Mouse (Mus musculus): Measurements from ENCODE around the gene Unk. TPM values are rescaled to one million over a fixed set of nuclear protein-coding genes. Genes with fewer than 3 reads are reported as not detected.
A peak's percentile ranks its signal among the peaks of the same experiment; 100 is the strongest.
"Not testable (repeated sequence)": the region's sequence is repeated elsewhere in the genome, so short reads cannot be mapped to it uniquely, and the experiment has no call there.

Gene Unk
- polyA plus RNA-seq, 1 experiment from 2014 or later: 33.1 TPM

GRCm38 (mm10) chr11:116088188-116088587, 58.1 kb downstream of the Unk start:
- no peak overlapping the region for H3K9ac ChIP-seq
- no peaks in the 10 kb centered on the region for H3K27me3 ChIP-seq
- H3K27ac ChIP-seq (replicated peaks): no peak overlapping the region
- no peak for ATAC-seq (ENCODE audit: low read depth)
- H3K4me3 ChIP-seq: no peak overlapping the region
- 87% methylated on average over 8 of the region's 8 CpGs for WGBS
- no peaks in the 10 kb centered on the region for H3K9me3 ChIP-seq
- peaks cover 18% of the 10 kb centered on the region for H3K4me1 ChIP-seq (replicated peaks)
- peak overlapping the region; percentile 56; the same call in 1 of the 2 replicates for H3K4me2 ChIP-seq
- H3K36me3 ChIP-seq: peaks cover 13% of the 10 kb centered on the region

DNA sequence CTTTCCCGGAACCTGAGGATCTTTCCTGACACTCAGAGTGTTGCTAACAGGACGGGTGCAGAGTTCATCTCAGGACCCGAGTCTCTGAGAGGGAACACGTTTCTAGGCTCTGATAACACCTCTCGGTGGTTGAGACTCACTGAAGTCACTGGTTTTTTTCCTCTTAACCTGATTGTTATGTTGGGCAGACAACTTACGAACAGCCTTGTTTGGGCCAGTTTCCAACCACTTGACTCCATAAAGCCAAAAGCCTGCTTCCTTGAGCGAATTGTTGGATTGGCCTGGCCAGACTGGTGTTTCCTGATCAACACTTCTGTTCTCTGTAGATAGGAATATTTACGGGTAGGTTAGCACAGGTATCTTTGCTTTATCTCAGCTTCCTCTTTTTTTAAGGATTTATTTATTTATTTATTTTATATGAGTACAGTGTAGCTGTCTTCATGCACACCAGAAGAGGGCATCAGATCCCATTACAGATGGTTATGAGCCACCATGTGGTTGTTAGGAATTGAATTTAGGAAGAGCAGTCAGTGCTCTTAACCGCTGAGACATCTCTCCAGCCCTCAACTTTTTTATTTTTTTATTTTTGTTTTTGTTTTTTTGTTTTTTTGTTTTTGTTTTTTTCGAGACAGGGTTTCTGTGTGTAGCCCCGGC, 58.7 kb downstream of the Unk start:
- no peak for ATAC-seq (ENCODE audit: low read depth)
- WGBS: 89% methylated on average over 11 of the region's 11 CpGs

DNA sequence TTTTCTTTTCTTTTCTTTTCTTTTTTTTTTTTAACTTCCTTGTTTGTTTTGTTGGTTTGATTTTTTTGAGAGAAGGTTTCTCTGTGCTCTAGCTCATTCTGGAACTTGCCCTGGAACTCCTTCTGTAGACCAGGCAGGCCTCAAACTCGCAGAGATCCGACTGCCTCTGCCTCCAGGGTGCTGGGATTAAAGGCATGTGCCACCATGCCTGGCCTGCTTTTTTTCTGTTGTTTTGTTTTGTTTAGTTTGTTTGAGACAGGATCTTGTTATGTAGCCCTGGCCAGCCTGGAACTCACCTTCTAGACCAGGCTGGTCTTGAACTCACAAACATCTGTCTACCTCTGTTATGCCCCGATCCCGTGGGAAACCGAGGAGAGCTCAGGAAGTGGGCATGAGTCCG, 59.4 kb downstream of the Unk start:
- Histone ChIP-seq H3K4me3 (no peak overlapping the region), H3K9me3 (no peaks in the 10 kb centered on the region), H3K9ac (no peak overlapping the region), H3K4me1 (replicated peaks) (peaks cover 18% of the 10 kb centered on the region), H3K36me3 (no peaks in the 10 kb centered on the region), H3K4me2 (no peak overlapping the region), H3K27me3 (no peaks in the 10 kb centered on the region), H3K27ac (replicated peaks) (no peak overlapping the region)
- no peak for ATAC-seq (ENCODE audit: low read depth)
- WGBS: 87% methylated on average over 6 of the region's 6 CpGs

More for the DNA sequence above, 58.7 kb downstream of the Unk start:
- H3K36me3 ChIP-seq: peaks cover 7% of the 10 kb centered on the region; the same call in 1 of the 2 replicates
- no peak overlapping the region for H3K4me3 ChIP-seq
- H3K9ac ChIP-seq: no peak overlapping the region
- H3K4me2 ChIP-seq: no peak overlapping the region
- H3K27ac ChIP-seq (replicated peaks): no peak overlapping the region
- no peaks in the 10 kb centered on the region for H3K27me3 ChIP-seq
- no peaks in the 10 kb centered on the region for H3K9me3 ChIP-seq
- peaks cover 18% of the 10 kb centered on the region for H3K4me1 ChIP-seq (replicated peaks)

- Histone ChIP-seq H3K27ac (replicated peaks) (no peak overlapping the region), H3K9ac (no peak overlapping the region), H3K9me3 (0 out of 2 replicates have a peak, but pooled peaks cover 2% of the 10 kb centered on the region), H3K4me2 (no peak overlapping the region), H3K4me3 (no peak overlapping the region), H3K36me3 (no peaks in the 10 kb centered on the region), H3K27me3 (no peaks in the 10 kb centered on the region), H3K4me1 (replicated peaks) (peaks cover 6% of the 10 kb centered on the region)
- ATAC-seq (ENCODE audit: low read depth): no peak
- 84% methylated on average over 6 of the region's 6 CpGs for WGBS
Measured at GRCm38 (mm10) chr11:116091591-116091990, 61.5 kb downstream of the Unk start.

DNA sequence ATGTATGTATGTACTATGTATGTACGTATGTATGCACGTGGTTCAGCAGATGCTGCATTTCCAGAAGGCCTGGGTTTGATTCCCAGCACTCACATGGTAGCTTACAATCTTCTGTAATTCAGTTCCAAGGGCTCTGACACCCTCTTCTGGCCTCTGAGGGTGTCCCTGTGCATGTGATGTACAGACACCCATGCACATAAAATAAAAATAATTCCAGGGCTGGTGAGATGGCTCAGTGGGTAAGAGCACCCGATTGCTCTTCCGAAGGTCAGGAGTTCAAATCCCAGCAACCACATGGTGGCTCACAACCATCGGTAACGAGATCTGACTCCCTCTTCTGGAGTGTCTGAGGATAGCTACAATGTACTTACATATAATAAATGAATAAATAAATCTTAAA, 62.8 kb downstream of the Unk start:
- not testable (repeated sequence) for ATAC-seq (ENCODE audit: low read depth); H3K4me1 ChIP-seq (replicated peaks); H3K27me3 ChIP-seq; H3K36me3 ChIP-seq; H3K4me2 ChIP-seq; H3K4me3 ChIP-seq; H3K27ac ChIP-seq (replicated peaks); H3K9ac ChIP-seq; H3K9me3 ChIP-seq
- WGBS: 90% methylated on average over 6 of the region's 6 CpGs

- no peak overlapping the region for H3K4me2 ChIP-seq
- H3K36me3 ChIP-seq: no peaks in the 10 kb centered on the region
- H3K9ac ChIP-seq: no peak overlapping the region
- 69% methylated on average over 16 of the region's 16 CpGs for WGBS
- H3K27ac ChIP-seq (replicated peaks): no peak overlapping the region
- 0 out of 2 replicates have a peak, but pooled peaks cover 5% of the 10 kb centered on the region for H3K9me3 ChIP-seq
- H3K4me3 ChIP-seq: no peak overlapping the region
- no peaks in the 10 kb centered on the region for H3K4me1 ChIP-seq (replicated peaks)
- ATAC-seq (ENCODE audit: low read depth): no peak
- H3K27me3 ChIP-seq: no peaks in the 10 kb centered on the region
Measured at GRCm38 (mm10) chr11:116093771-116094565, 63.8 kb downstream of the Unk start.

DNA sequence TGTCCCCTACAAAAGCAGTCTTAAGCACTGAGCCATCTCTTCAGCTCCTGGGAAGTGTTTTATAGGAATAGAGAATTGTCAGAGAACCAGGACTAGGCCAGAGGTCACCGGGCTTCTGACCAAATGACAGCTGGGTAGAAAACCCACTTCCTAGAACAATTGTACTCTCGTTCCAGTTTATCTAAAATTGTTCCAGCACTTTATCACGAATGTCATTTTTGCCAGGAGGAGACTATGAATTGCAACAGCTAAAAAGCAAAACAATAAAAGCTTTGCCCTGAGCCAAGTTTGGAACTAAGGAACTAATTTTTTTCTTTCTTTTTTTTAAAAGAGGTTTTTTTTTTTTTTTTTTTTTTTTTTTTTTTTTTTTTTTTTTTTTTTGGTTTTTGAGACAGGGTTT, 65.5 kb downstream of the Unk start:
- Histone ChIP-seq H3K4me1 (replicated peaks) (no peaks in the 10 kb centered on the region), H3K4me2 (no peak overlapping the region), H3K9ac (no peak overlapping the region), H3K9me3 (0 out of 2 replicates have a peak, but pooled peaks cover 5% of the 10 kb centered on the region), H3K4me3 (no peak overlapping the region), H3K27ac (replicated peaks) (no peak overlapping the region), H3K36me3 (no peaks in the 10 kb centered on the region), H3K27me3 (no peaks in the 10 kb centered on the region)
- WGBS: 74% methylated on average over 3 of the region's 3 CpGs
- no peak for ATAC-seq (ENCODE audit: low read depth)

- 90% methylated on average over 5 of the region's 5 CpGs for WGBS
- no peaks in the 10 kb centered on the region for H3K36me3 ChIP-seq
- no peak overlapping the region for H3K4me2 ChIP-seq
- H3K9ac ChIP-seq: no peak overlapping the region
- no peak overlapping the region for H3K27ac ChIP-seq (replicated peaks)
- no peak overlapping the region for H3K4me3 ChIP-seq
- no peaks in the 10 kb centered on the region for H3K27me3 ChIP-seq
- ATAC-seq (ENCODE audit: low read depth): no peak
- H3K4me1 ChIP-seq (replicated peaks): peaks cover 4% of the 10 kb centered on the region
- 0 out of 2 replicates have a peak, but pooled peaks cover 5% of the 10 kb centered on the region for H3K9me3 ChIP-seq
Measured at GRCm38 (mm10) chr11:116096213-116097108, 66.3 kb downstream of the Unk start.

DNA sequence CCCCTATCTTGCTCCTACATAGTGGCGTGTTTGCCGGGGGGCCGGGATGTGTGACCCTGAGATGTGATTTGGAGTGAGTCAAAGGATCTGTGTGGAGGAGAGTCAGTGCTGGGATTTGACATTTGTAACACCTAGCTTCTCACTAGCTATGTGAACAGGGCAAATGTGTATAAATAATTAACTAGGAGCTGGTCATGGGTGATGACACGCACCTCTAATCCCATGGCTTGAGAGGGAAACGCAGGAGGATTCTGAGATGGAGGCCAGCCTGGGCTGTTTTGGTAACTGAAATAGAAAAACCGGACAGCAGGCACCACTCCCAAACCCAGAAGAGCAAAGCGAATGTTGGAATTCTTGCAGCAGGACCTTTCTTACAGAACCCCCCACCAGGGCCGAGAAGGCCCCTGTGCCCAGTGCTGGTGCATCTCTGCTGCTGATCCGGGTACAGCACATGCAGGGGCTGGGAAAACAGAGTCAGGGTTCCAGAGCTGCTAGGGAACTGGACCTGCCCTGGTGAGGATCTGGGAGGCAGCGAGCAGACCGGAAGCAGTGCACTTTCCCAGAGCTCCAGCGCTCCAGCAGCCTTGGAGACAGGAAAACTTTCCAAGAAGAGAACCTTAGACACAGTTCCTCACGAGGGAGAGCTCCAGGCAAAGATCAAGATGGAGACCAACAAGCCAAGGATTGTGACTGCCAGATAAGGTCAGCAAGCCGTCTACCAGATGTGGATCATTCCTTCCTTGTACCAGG, 68.8 kb downstream of the Unk start:
- Histone ChIP-seq H3K9ac (no peak overlapping the region), H3K9me3 (0 out of 2 replicates have a peak, but pooled peaks cover 5% of the 10 kb centered on the region), H3K4me3 (no peak overlapping the region), H3K27me3 (no peaks in the 10 kb centered on the region), H3K4me1 (replicated peaks) (peaks cover 22% of the 10 kb centered on the region), H3K36me3 (no peaks in the 10 kb centered on the region), H3K4me2 (no peak overlapping the region), H3K27ac (replicated peaks) (no peak overlapping the region)
- WGBS: 71% methylated on average over 14 of the region's 14 CpGs
- no peak for ATAC-seq (ENCODE audit: low read depth)

GRCm38 (mm10) chr11:116099462-116099861, 69.3 kb downstream of the Unk start:
- Histone ChIP-seq H3K4me1 (replicated peaks) (peaks cover 28% of the 10 kb centered on the region), H3K4me2 (no peak overlapping the region), H3K36me3 (no peaks in the 10 kb centered on the region), H3K9me3 (0 out of 2 replicates have a peak, but pooled peaks cover 5% of the 10 kb centered on the region), H3K4me3 (no peak overlapping the region), H3K27ac (replicated peaks) (no peak overlapping the region), H3K27me3 (no peaks in the 10 kb centered on the region), H3K9ac (no peak overlapping the region)
- no peak for ATAC-seq (ENCODE audit: low read depth)
- WGBS: 86% methylated on average over 6 of the region's 6 CpGs

- peaks cover 31% of the 10 kb centered on the region for H3K4me1 ChIP-seq (replicated peaks)
- no peak for ATAC-seq (ENCODE audit: low read depth)
- H3K4me3 ChIP-seq: no peak overlapping the region
- H3K27me3 ChIP-seq: peaks cover 1% of the 10 kb centered on the region; the same call in 1 of the 2 replicates
- 0 out of 2 replicates have a peak, but pooled peaks cover 5% of the 10 kb centered on the region for H3K9me3 ChIP-seq
- no peak overlapping the region for H3K4me2 ChIP-seq
- WGBS: 87% methylated on average over 6 of the region's 6 CpGs
- no peak overlapping the region for H3K9ac ChIP-seq
- H3K36me3 ChIP-seq: no peaks in the 10 kb centered on the region
- H3K27ac ChIP-seq (replicated peaks): no peak overlapping the region
Measured at GRCm38 (mm10) chr11:116100385-116100784, 70.3 kb downstream of the Unk start.

Data from neural tube, embryonic 13.5 days (tissue).